Mouse (Mus musculus): ENCODE data around the gene Pla2g1b.
"Not testable (repeated sequence)": the region's sequence is repeated elsewhere in the genome, so short reads cannot be mapped to it uniquely, and the experiment has no call there.

Pla2g1b gene

GRCm38 (mm10) chr5:115465642-115466420 is at the start of gene Pla2g1b:
TSS of gene Pla2g1b (plus strand) at chr5:115466262.
- DNase-seq (ENCODE audit: low spot score in 2 of 2) = no peak

- no peak for DNase-seq (ENCODE audit: low spot score in 2 of 2)
Observed at GRCm38 (mm10) chr5:115428831-115429358, 37.2 kb upstream of the Pla2g1b start.

GRCm38 (mm10) chr5:115429359-115430186 is 36.5 kb upstream of the Pla2g1b start, which contains the start of gene Msi1:
TSS of gene Msi1 (plus strand) at chr5:115429599.
- no peak for DNase-seq (ENCODE audit: low spot score in 2 of 2)

GRCm38 (mm10) chr5:115430187-115430960 is 35.7 kb upstream of the Pla2g1b start:
- no peak for DNase-seq (ENCODE audit: low spot score in 2 of 2)

GRCm38 (mm10) chr5:115431061-115431897 is 34.8 kb upstream of the Pla2g1b start:
- no peak for DNase-seq (ENCODE audit: low spot score in 2 of 2)

- DNase-seq (ENCODE audit: low spot score in 2 of 2) = no peak
Observed at GRCm38 (mm10) chr5:115431898-115432259, 34.2 kb upstream of the Pla2g1b start.

- no peak for DNase-seq (ENCODE audit: low spot score in 2 of 2)
Observed at GRCm38 (mm10) chr5:115432395-115432794, 33.7 kb upstream of the Pla2g1b start.

- no peak for DNase-seq (ENCODE audit: low spot score in 2 of 2)
Observed at GRCm38 (mm10) chr5:115433191-115433590, 32.9 kb upstream of the Pla2g1b start.

- DNase-seq (ENCODE audit: low spot score in 2 of 2) = no peak
Observed at GRCm38 (mm10) chr5:115434280-115434852, 31.7 kb upstream of the Pla2g1b start.

- DNase-seq (ENCODE audit: low spot score in 2 of 2) = no peak
Observed at GRCm38 (mm10) chr5:115434853-115435754, 31.0 kb upstream of the Pla2g1b start.

GRCm38 (mm10) chr5:115435755-115436379 is 30.2 kb upstream of the Pla2g1b start:
- DNase-seq (ENCODE audit: low spot score in 2 of 2) = no peak

GRCm38 (mm10) chr5:115436421-115437124 is 29.5 kb upstream of the Pla2g1b start:
- peak; percentile 62 to 68 for DNase-seq (ENCODE audit: low spot score in 2 of 2)

- no peak for DNase-seq (ENCODE audit: low spot score in 2 of 2)
Observed at GRCm38 (mm10) chr5:115437242-115437944, 28.7 kb upstream of the Pla2g1b start.

- no peak for DNase-seq (ENCODE audit: low spot score in 2 of 2)
Observed at GRCm38 (mm10) chr5:115437945-115438315, 28.1 kb upstream of the Pla2g1b start.

- DNase-seq (ENCODE audit: low spot score in 2 of 2) = no peak
Observed at GRCm38 (mm10) chr5:115438667-115439066, 27.4 kb upstream of the Pla2g1b start.

GRCm38 (mm10) chr5:115441205-115441849 is 24.7 kb upstream of the Pla2g1b start:
- DNase-seq (ENCODE audit: low spot score in 2 of 2) = peak; percentile 68 to 81

GRCm38 (mm10) chr5:115442663-115443062 is 23.4 kb upstream of the Pla2g1b start:
- not testable (repeated sequence) for DNase-seq (ENCODE audit: low spot score in 2 of 2)
